Mouse (Mus musculus): Measurements from ENCODE around the gene Ncapd2. TPM values are rescaled to one million over a fixed set of nuclear protein-coding genes. Genes with fewer than 3 reads are reported as not detected.

The Ncapd2 gene
- polyA plus RNA-seq, 1 experiment, result 53.4 TPM

GRCm38 (mm10) chr6:125234520-125234828, 43.0 kb upstream of the Ncapd2 start:
- TF ChIP-seq POLR2A (IDR thresholded peaks at IDR 0.05; ENCODE audit: low read depth, low read length) (no peak), CTCF (IDR thresholded peaks at IDR 0.05; ENCODE audit: extremely low read depth, insufficient read length, insufficient replicate concordance, low read depth, low read length) (no peak)
- Histone ChIP-seq H3K36me3 (ENCODE audit: control insufficient read depth, insufficient read depth, low read length) (no peaks in the 10 kb centered on the region; the same call in 1 of the 2 replicates), H3K27ac (ENCODE audit: insufficient read depth, low read depth, low read length) (peak overlapping the region; percentile 6; the same call in 1 of the 2 replicates), H3K4me3 (ENCODE audit: low read depth, low read length) (no peak overlapping the region), H3K27me3 (ENCODE audit: control insufficient read depth, insufficient read depth, low read length) (no peaks in the 10 kb centered on the region), H3K4me1 (ENCODE audit: control insufficient read depth, insufficient read depth, insufficient read length, low read length) (peaks cover 18% of the 10 kb centered on the region; the same call in 1 of the 2 replicates)
- 22% methylated on average over 5 of the region's 5 CpGs for WGBS

GRCm38 (mm10) chr6:125233816-125234519, 42.5 kb upstream of the Ncapd2 start:
- Histone ChIP-seq H3K36me3 (ENCODE audit: control insufficient read depth, insufficient read depth, low read length) (peaks cover 2% of the 10 kb centered on the region), H3K27me3 (ENCODE audit: control insufficient read depth, insufficient read depth, low read length) (no peaks in the 10 kb centered on the region), H3K4me1 (ENCODE audit: control insufficient read depth, insufficient read depth, insufficient read length, low read length) (peaks cover 16% of the 10 kb centered on the region; the same call in 1 of the 2 replicates), H3K27ac (ENCODE audit: insufficient read depth, low read depth, low read length) (peak overlapping the region; percentile 6; the same call in 1 of the 2 replicates), H3K4me3 (ENCODE audit: low read depth, low read length) (no peak overlapping the region)
- TF ChIP-seq CTCF (IDR thresholded peaks at IDR 0.05; ENCODE audit: extremely low read depth, insufficient read length, insufficient replicate concordance, low read depth, low read length) (no peak), POLR2A (IDR thresholded peaks at IDR 0.05; ENCODE audit: low read depth, low read length) (no peak)
- WGBS, result 62% methylated on average over 7 of the region's 7 CpGs

GRCm38 (mm10) chr6:125232516-125232915, 41.0 kb upstream of the Ncapd2 start:
- WGBS, result 72% methylated on average over 6 of the region's 6 CpGs
- peak overlapping the region; percentile 94 for H3K27ac ChIP-seq (ENCODE audit: insufficient read depth, low read depth, low read length)
- no peak for TF ChIP-seq POLR2A (IDR thresholded peaks at IDR 0.05; ENCODE audit: low read depth, low read length)
- no peak for TF ChIP-seq CTCF (IDR thresholded peaks at IDR 0.05; ENCODE audit: extremely low read depth, insufficient read length, insufficient replicate concordance, low read depth, low read length)
- peaks cover 15% of the 10 kb centered on the region for H3K36me3 ChIP-seq (ENCODE audit: control insufficient read depth, insufficient read depth, low read length)
- no peak overlapping the region for H3K4me3 ChIP-seq (ENCODE audit: low read depth, low read length)
- no peaks in the 10 kb centered on the region for H3K27me3 ChIP-seq (ENCODE audit: control insufficient read depth, insufficient read depth, low read length)
- H3K4me1 ChIP-seq (ENCODE audit: control insufficient read depth, insufficient read depth, insufficient read length, low read length), result peaks cover 11% of the 10 kb centered on the region; the same call in 1 of the 2 replicates

DNA sequence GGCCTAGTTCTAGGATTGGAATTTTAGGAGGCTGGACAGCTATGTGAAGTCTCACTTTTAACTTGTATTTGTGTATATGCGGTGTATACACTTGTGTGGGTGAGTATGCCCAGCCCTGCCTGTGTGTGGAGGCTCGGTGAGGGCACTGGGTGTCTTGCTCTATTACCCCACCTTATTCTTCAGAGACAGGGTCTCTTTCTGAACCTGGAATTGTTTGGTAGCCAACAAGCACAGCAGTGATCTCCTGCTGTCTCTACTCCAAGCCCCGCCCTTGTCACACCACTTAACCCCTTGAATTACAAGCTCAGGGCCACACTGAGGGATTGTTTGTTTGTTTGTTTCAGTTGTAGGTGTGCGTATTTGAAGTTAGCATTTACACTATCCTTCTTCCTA, 40.5 kb upstream of the Ncapd2 start:
- Histone ChIP-seq H3K27ac (ENCODE audit: insufficient read depth, low read depth, low read length) (peak overlapping the region; percentile 94), H3K4me3 (ENCODE audit: low read depth, low read length) (peak overlapping the region; percentile 80), H3K4me1 (ENCODE audit: control insufficient read depth, insufficient read depth, insufficient read length, low read length) (peaks cover 11% of the 10 kb centered on the region; the same call in 1 of the 2 replicates), H3K27me3 (ENCODE audit: control insufficient read depth, insufficient read depth, low read length) (no peaks in the 10 kb centered on the region), H3K36me3 (ENCODE audit: control insufficient read depth, insufficient read depth, low read length) (peaks cover 17% of the 10 kb centered on the region)
- WGBS, result 16% methylated on average over 4 of the region's 4 CpGs
- TF ChIP-seq CTCF (IDR thresholded peaks at IDR 0.05; ENCODE audit: extremely low read depth, insufficient read length, insufficient replicate concordance, low read depth, low read length) (no peak), POLR2A (IDR thresholded peaks at IDR 0.05; ENCODE audit: low read depth, low read length) (no peak)

DNA sequence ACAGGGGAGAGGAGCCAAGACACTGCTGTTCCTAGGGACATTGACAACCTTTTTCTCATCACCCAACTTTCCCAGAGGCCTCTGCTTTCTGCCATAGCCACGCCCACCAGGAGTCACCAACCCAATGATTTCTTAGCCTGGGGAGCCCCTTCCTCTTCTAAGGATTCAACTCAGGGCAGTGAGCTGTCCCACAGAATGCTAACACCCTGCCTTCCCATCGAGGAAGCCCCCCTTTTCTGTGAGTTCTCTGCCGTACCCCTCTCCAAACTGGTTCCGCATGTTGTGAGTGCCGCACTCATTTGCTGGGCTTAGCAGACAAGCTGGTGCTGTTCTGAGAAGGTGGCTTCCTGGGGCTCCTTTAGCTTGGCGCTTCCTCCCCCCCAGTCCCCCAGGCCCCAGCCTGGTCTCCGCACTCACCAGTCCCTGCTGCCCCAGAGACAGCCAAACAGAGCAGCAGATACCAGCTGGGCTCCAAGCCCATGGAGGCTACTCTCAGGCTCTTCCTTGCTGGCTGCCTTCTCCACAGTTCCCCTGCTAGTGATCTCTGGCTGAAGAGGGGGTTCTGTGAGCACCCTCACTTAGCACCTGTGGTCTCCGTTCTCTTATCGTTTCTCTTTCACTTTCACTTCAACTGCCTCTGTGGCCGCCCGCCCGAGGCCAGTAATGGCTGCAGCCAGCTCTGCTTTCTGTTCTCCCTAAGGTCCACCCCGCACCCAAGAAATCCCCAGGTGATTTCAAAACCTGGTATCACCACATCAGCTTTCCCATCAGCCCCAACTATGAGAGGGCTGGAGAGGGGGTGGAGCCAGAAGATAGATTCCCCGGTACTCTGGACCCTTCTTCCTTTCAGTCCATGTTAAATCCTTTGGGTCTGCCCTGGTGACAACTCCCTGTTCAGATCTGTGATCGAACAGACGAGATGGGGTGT, 39.9 kb upstream of the Ncapd2 start, which contains the start of gene Tapbpl:
Gene Tapbpl (minus strand): TSS at position 744 of the 928 bp plus-strand sequence.
- Histone ChIP-seq H3K27me3 (ENCODE audit: control insufficient read depth, insufficient read depth, low read length) (no peaks in the 10 kb centered on the region), H3K36me3 (ENCODE audit: control insufficient read depth, insufficient read depth, low read length) (peaks cover 23% of the 10 kb centered on the region), H3K27ac (ENCODE audit: insufficient read depth, low read depth, low read length) (peak within 1 kb of the TSS; percentile 94), H3K4me3 (ENCODE audit: low read depth, low read length) (peak within 1 kb of the TSS; percentile 80), H3K4me1 (ENCODE audit: control insufficient read depth, insufficient read depth, insufficient read length, low read length) (peaks cover 11% of the 10 kb centered on the region; the same call in 1 of the 2 replicates)
- under 1% methylated on average over 16 of the region's 16 CpGs for WGBS
- TF ChIP-seq CTCF (IDR thresholded peaks at IDR 0.05; ENCODE audit: extremely low read depth, insufficient read length, insufficient replicate concordance, low read depth, low read length) (no peak), POLR2A (IDR thresholded peaks at IDR 0.05; ENCODE audit: low read depth, low read length) (peak; percentile 9; the same call in 1 of the 2 replicates)

DNA sequence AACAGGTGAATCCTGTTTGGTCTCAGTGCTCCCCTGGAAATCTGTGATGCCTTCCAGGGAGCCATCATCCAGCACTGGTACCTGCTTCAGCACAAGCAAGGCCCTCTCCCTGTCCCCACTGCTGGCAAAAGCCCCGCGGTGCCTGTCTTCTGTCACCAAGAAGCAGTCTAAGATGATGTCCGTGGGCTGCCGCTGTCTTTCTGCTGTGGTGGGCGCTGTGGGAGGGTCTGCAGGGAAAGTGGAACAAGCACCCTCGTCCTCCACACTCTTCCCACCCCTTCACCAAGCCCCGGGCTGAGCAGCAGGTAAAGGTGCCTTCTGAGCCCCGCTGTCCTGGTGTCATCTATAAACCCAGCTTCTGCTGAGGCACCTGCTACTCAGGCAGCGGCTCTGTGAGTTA, 39.1 kb upstream of the Ncapd2 start:
- no peak for TF ChIP-seq POLR2A (IDR thresholded peaks at IDR 0.05; ENCODE audit: low read depth, low read length)
- no peak for TF ChIP-seq CTCF (IDR thresholded peaks at IDR 0.05; ENCODE audit: extremely low read depth, insufficient read length, insufficient replicate concordance, low read depth, low read length)
- Histone ChIP-seq H3K27me3 (ENCODE audit: control insufficient read depth, insufficient read depth, low read length) (no peaks in the 10 kb centered on the region), H3K27ac (ENCODE audit: insufficient read depth, low read depth, low read length) (no peak overlapping the region; the same call in 1 of the 2 replicates), H3K4me3 (ENCODE audit: low read depth, low read length) (peak overlapping the region; percentile 32), H3K36me3 (ENCODE audit: control insufficient read depth, insufficient read depth, low read length) (peaks cover 30% of the 10 kb centered on the region), H3K4me1 (ENCODE audit: control insufficient read depth, insufficient read depth, insufficient read length, low read length) (peaks cover 11% of the 10 kb centered on the region; the same call in 1 of the 2 replicates)
- WGBS, result 56% methylated on average over 9 of the region's 9 CpGs

All from small intestine, adult 2 months (tissue).